Mouse (Mus musculus) lung, embryonic 15.5 days (tissue): ENCODE data around the gene Dgcr2. TPM values are rescaled to one million over a fixed set of nuclear protein-coding genes. Genes with fewer than 3 reads are reported as not detected.

Experiments
- ATAC-seq: fragments of 200-750 bp; cut with Nextera tagmentation; 2 replicates; pipeline ENCODE4 v1.8.0; 2017; ENCODE audit warnings: moderate number of reproducible peaks, borderline replicate concordance; ENCODE audit not compliant: low FRiP score, low TSS enrichment; ENCODE audit errors: extremely low read depth
- H3K27ac ChIP-seq: fragments of 300-500 bp; sonication (generic); 2 replicates; pipeline ENCODE4 v1.5.1; 2015; ENCODE audit warnings: moderate library complexity, mild to moderate bottlenecking, inconsistent platforms
- H3K27me3 ChIP-seq: fragments of 300-500 bp; sonication (generic); 2 replicates; pipeline ENCODE4 v1.6.1; 2015; ENCODE audit warnings: inconsistent platforms
- H3K36me3 ChIP-seq: fragments of 300-500 bp; sonication (generic); 2 replicates; pipeline ENCODE4 v1.6.1; 2015; ENCODE audit warnings: inconsistent platforms
- H3K4me1 ChIP-seq: fragments of 300-500 bp; sonication (generic); 2 replicates; pipeline ENCODE4 v1.6.1; 2015; ENCODE audit warnings: inconsistent platforms
- H3K4me2 ChIP-seq: fragments of 300-500 bp; sonication (generic); 2 replicates; pipeline ENCODE4 v1.6.1; 2015; ENCODE audit warnings: inconsistent platforms, mild to moderate bottlenecking, moderate library complexity
- H3K4me3 ChIP-seq: fragments of 300-500 bp; sonication (generic); 2 replicates; pipeline ENCODE4 v1.5.1; 2015; ENCODE audit warnings: mild to moderate bottlenecking, inconsistent platforms
- H3K9ac ChIP-seq: fragments of 300-500 bp; sonication (generic); 2 replicates; pipeline ENCODE4 v1.6.1; 2015; ENCODE audit warnings: inconsistent platforms
- H3K9me3 ChIP-seq: fragments of 300-500 bp; sonication (generic); 2 replicates; pipeline ENCODE4 v1.6.1; 2016; ENCODE audit warnings: inconsistent platforms
- WGBS: fragments of 180-500 bp; shearing (Covaris S2); methylation state at CpG from one replicate; pipeline ENCODE4 v1.1.7; 2015; 5-methylcytosine and 5-hydroxymethylcytosine counted together
- polyA plus RNA-seq: library from polyadenylated mRNA; unstranded; fragments of >200 nt; fragmentation: Nextera tagmentation; extraction: Ambion mirVana; gene quantifications from 2 replicates; pipeline ENCODE4 v1.2.1, GENCODE M21; 2015

Gene Dgcr2
- polyA plus RNA-seq, 1 experiment from 2014 or later, result 93.9 TPM

DNA sequence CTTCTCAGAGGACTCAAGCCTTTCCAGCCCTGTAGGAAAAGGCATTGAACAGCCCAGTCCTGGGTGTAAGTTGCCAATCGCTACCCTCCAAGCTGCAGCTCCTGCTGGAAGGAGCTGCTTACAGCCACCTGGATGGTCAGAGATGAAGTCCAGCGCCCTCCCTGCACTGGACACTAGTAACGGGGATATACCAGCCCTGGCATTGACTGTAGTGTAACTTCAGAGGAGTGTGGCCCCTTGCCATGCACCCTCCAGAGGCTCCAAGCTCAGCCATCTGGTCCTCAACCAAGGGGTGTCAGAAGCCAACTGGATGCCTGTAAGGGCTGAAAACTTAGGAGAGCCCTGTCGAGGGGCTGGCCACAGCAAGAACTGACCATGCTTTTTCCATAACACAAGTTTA, 58.4 kb downstream of the Dgcr2 start:
- H3K9ac ChIP-seq, result no peak overlapping the region
- no peaks in the 10 kb centered on the region for H3K4me1 ChIP-seq
- H3K36me3 ChIP-seq, result peaks cover 40% of the 10 kb centered on the region
- H3K27me3 ChIP-seq, result peaks cover 27% of the 10 kb centered on the region
- H3K4me2 ChIP-seq, result no peak overlapping the region
- H3K9me3 ChIP-seq, result no peaks in the 10 kb centered on the region
- no peak overlapping the region for H3K4me3 ChIP-seq
- ATAC-seq, result no peak
- H3K27ac ChIP-seq, result no peak overlapping the region
- whole genome bisulfite sequencing, result 71% methylated on average over 4 of the region's 4 CpGs

DNA sequence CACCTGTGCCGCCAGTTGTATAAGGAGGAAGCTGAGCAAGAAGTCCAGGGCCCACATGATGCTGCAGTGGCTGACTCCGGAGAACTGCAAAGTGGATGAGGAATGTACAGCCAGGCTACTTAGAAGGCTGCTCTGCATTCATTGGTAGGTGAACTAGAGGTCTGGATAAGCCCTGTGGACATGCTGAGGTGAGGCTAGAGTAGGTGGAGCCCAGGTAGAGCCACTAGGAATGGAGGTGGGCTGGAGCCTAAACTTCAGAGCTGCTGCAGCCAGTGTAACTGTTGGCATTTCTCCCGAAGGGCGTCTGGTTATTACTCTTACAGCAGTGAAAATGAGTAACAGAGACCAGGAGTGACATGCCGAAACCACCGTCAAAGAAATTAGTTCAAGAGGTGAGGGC, 60.3 kb downstream of the Dgcr2 start, which contains the start of gene Car15:
TSS of gene Car15 (minus strand) at position 314 of the 400 bp plus-strand sequence.
- WGBS, result 79% methylated on average over 6 of the region's 6 CpGs
- ATAC-seq, result no peak
- Histone ChIP-seq H3K4me1 (peaks cover 10% of the 10 kb centered on the region; the same call in 1 of the 2 replicates), H3K9me3 (no peaks in the 10 kb centered on the region), H3K9ac (no peak within 1 kb of the TSS), H3K27ac (no peak within 1 kb of the TSS), H3K4me3 (no peak within 1 kb of the TSS), H3K36me3 (peaks cover 22% of the 10 kb centered on the region), H3K4me2 (no peak within 1 kb of the TSS), H3K27me3 (peaks cover 46% of the 10 kb centered on the region)

DNA sequence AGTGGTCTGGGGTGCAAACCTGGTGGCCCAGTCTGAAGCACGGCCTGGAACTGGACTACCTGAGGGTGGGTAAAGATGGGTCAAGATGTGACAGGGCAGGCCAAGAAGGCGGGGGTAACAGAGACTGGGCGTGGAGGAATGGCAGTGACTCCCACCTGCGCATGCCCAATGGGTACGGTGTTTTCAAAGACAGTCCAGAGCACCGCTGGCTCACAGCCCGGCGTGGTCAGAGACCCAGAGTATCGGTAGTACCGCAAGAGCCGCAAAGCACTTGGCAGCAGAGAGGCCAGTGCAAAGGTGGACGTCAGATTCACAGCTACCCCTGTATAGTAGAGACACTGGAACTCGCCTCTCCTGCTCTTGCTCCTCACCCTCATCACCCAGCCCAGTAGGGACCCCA, 62.9 kb downstream of the Dgcr2 start:
- Histone ChIP-seq H3K9ac (no peak overlapping the region), H3K27me3 (peaks cover 72% of the 10 kb centered on the region), H3K4me1 (peaks cover 14% of the 10 kb centered on the region; the same call in 1 of the 2 replicates), H3K4me2 (no peak overlapping the region), H3K4me3 (no peak overlapping the region), H3K27ac (no peak overlapping the region), H3K9me3 (no peaks in the 10 kb centered on the region), H3K36me3 (no peaks in the 10 kb centered on the region)
- no peak for ATAC-seq
- 48% methylated on average over 13 of the region's 13 CpGs for WGBS

DNA sequence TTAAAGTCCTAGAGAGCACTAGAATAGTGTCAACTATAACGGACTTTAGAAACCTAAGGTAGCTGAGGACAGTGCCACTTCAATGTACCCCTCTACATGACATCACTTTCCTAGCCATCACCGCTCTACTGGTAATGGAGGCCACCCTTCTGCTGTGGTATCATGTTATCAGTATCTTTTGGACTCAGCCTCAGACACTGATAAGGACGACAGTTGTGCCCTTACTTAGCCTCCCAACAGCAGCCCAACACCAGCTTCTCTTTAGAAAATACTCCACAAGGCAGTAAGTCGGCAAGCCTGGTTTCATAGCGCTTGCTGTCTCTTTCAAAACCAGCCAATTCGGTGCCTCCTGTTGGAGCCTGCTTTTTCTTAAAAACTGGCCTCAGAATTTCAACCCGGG, 63.8 kb downstream of the Dgcr2 start:
- Histone ChIP-seq H3K27me3 (peaks cover 77% of the 10 kb centered on the region), H3K9ac (no peak overlapping the region), H3K4me3 (peak overlapping the region; percentile 56), H3K36me3 (no peaks in the 10 kb centered on the region), H3K4me2 (peak overlapping the region; percentile 97), H3K27ac (no peak overlapping the region), H3K9me3 (no peaks in the 10 kb centered on the region), H3K4me1 (peaks cover 14% of the 10 kb centered on the region; the same call in 1 of the 2 replicates)
- no peak for ATAC-seq
- WGBS, result 43% methylated on average over 7 of the region's 7 CpGs

DNA sequence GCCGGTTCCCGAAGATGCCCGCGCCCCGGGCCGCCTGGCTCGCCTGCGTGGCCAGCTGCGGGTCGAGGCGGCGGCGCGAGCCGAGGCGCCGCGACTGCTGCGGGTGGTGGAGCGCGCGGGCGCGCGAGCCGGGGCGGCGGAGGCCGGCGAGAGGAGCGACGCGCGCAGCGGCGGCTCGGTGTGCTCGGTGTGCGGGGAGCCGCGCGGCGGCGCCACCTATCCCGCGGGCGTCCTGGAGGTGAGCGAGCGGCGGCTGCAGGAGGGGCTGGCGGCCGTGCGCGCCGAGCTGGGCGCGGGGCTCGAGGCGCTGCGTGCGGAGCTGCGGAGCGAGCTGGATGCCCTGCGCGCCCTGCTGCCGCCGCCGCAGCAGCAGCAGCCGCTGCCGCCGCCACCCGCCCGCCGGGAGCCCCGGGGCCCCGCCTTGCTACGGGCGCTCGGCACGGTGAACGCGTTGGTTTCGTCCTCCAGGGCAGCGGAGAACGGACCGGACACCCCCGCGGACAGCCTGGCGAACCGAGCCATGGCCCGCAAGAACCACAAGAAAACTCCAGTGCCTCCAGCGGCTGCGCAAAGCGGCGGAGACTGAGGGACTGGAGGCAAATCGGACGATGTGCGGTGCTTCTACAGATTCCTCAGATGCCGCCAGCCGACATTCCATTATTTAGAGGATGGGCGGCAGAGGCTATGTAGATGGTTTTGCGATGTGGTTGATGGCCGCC, 64.5 kb downstream of the Dgcr2 start:
- H3K4me3 ChIP-seq, result peak overlapping the region; percentile 56
- under 1% methylated on average over 70 of the region's 103 CpGs for WGBS
- peak overlapping the region; percentile 97 for H3K4me2 ChIP-seq
- no peaks in the 10 kb centered on the region for H3K9me3 ChIP-seq
- no peak for ATAC-seq
- peaks cover 84% of the 10 kb centered on the region for H3K27me3 ChIP-seq
- peak overlapping the region; percentile 25 for H3K9ac ChIP-seq
- no peaks in the 10 kb centered on the region for H3K36me3 ChIP-seq
- H3K27ac ChIP-seq, result no peak overlapping the region
- peaks cover 14% of the 10 kb centered on the region; the same call in 1 of the 2 replicates for H3K4me1 ChIP-seq

DNA sequence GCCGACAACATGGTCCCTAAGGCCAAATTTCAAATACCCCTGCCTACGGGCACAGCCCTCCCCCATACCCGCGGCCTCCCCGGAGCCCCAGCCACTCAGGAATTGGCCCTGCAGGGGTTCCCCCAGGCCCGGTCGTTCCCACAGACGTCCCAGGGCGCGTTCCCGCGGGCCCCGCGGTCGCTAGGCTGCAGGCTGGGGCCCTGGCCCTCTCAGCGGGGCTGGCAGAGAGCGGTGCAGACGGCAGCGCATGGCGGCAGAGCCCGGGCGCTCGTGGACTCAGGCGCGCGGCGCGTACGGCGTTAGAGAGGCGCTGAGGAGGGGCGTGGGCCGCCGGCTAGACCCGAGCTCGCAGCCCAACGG, 65.1 kb downstream of the Dgcr2 start:
- Histone ChIP-seq H3K4me2 (peak overlapping the region; percentile 97), H3K27me3 (peaks cover 87% of the 10 kb centered on the region), H3K9me3 (no peaks in the 10 kb centered on the region), H3K4me1 (peaks cover 14% of the 10 kb centered on the region; the same call in 1 of the 2 replicates), H3K9ac (peak overlapping the region; percentile 25), H3K36me3 (no peaks in the 10 kb centered on the region), H3K4me3 (peak overlapping the region; percentile 56), H3K27ac (no peak overlapping the region)
- 0% methylated on average over 37 of the region's 37 CpGs for WGBS
- peak; percentile 45; the same call in 1 of the 2 replicates for ATAC-seq

DNA sequence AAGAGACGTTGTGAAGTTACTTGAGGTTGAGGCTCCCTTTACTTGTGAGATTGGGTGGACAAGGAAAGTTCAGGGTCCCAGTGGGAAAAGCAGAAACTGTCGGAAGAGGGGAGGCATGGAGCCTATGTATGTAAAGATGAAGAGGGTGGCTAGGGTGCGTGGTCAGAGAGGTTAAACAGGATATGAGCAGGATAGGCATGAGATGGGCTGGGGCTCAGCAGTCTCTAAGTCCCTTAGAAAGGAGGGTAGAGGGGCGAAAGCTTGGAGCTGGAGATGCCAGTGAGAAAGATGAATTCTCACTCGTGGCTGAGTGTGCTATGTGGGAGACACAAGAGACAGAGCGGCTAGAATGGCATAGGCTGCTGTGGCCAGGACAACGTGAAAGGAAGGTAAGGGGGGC, 65.5 kb downstream of the Dgcr2 start, which contains the start of gene B830017H08Rik:
TSS of gene B830017H08Rik (plus strand) at position 301 of the 400 bp plus-strand sequence.
- Histone ChIP-seq H3K9me3 (no peaks in the 10 kb centered on the region), H3K4me3 (peak within 1 kb of the TSS; percentile 56), H3K4me1 (peaks cover 14% of the 10 kb centered on the region; the same call in 1 of the 2 replicates), H3K4me2 (peak within 1 kb of the TSS; percentile 97), H3K27ac (no peak within 1 kb of the TSS), H3K27me3 (peaks cover 87% of the 10 kb centered on the region), H3K36me3 (no peaks in the 10 kb centered on the region), H3K9ac (peak within 1 kb of the TSS; percentile 25)
- no peak for ATAC-seq
- 30% methylated on average over 7 of the region's 7 CpGs for WGBS

DNA sequence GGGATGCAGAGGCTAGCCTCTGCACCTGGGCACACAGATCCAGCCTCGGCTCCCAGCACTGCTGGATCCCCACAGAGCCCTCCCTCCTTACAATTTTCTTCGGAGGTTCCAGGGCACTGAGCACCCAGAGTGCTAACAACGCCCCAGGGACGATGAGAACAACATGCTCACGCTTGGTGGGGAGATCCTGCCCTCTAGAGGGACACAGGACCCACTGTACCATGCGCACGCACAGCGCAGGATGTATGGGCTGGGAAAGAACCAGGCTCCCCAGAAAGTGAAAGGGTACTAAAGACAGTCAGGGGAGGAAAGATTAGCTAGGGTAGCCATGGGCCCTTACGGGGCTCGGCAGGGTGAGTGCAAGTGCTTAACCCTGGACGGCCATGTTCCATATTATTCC, 66.6 kb downstream of the Dgcr2 start:
- ATAC-seq, result no peak
- H3K9ac ChIP-seq, result no peak overlapping the region
- H3K36me3 ChIP-seq, result no peaks in the 10 kb centered on the region
- H3K4me1 ChIP-seq, result peaks cover 14% of the 10 kb centered on the region; the same call in 1 of the 2 replicates
- H3K9me3 ChIP-seq, result no peaks in the 10 kb centered on the region
- H3K4me3 ChIP-seq, result no peak overlapping the region
- no peak overlapping the region for H3K4me2 ChIP-seq
- H3K27me3 ChIP-seq, result peaks cover 78% of the 10 kb centered on the region
- H3K27ac ChIP-seq, result no peak overlapping the region
- WGBS, result 16% methylated on average over 11 of the region's 11 CpGs

DNA sequence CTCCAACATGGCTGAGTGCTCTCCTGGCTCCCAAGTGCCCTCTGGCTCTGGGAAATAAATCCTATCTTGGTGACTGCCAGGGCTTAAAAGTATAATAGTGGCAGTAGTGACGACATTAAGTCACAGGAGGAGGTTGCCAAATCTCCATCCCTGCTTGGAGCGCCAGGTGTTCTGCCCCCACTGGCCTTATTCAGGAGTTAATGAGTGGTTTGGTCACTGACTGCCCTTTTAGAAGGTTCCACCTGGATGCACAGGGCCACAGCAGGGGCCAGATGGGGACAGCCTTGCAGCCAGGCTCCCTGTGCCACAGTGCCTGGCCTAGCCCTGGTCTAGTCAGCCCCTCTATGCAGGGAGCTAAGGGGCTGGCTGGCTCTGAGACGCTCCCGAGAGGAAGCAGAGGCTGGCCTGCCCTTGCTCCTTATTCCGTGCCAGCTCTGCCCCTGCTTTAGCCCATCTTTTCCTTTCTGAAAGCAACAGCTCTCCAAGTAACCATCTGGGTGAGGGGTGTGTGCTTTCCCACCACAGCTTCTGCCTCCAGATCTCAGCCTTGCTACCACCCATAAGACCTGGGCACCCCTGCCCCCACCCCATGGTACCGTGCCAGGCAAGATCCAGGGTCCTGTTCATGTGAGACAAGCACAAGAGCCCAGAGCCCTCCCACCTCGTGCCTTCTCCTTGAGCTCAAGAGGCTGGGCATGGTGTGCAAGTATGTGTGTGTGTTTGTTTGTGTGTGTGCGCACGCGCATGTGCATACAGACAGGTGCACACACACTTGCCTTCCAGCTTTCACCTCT, 67.8 kb downstream of the Dgcr2 start:
- Histone ChIP-seq H3K9ac (no peak overlapping the region), H3K4me3 (no peak overlapping the region), H3K27ac (no peak overlapping the region), H3K27me3 (peaks cover 66% of the 10 kb centered on the region), H3K4me2 (no peak overlapping the region), H3K4me1 (peaks cover 14% of the 10 kb centered on the region; the same call in 1 of the 2 replicates), H3K9me3 (no peaks in the 10 kb centered on the region), H3K36me3 (no peaks in the 10 kb centered on the region)
- 67% methylated on average over 10 of the region's 10 CpGs for WGBS
- ATAC-seq, result no peak

DNA sequence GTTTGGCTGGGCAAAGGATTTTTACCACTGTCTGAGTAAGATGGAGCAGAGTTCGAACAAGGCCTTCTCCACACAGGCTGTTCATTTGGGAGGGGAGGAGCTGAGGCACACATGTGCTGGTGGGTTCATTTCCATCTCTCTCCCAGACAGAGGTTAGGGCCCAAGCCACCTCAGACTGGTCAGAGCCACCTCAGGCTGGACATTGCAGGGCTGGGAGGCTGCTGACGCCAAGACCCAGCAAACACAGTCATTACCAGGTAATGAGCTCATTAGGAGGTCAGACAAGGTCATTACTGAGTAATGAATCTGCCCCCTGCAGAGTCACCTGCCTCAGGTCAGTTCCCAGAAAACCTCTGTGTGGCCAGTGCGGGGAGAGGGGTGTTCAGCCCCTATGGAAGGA, 69.5 kb downstream of the Dgcr2 start:
- Histone ChIP-seq H3K9ac (no peak overlapping the region), H3K4me1 (peaks cover 8% of the 10 kb centered on the region; the same call in 1 of the 2 replicates), H3K4me2 (no peak overlapping the region), H3K9me3 (no peaks in the 10 kb centered on the region), H3K27me3 (peaks cover 49% of the 10 kb centered on the region), H3K27ac (no peak overlapping the region), H3K4me3 (no peak overlapping the region), H3K36me3 (no peaks in the 10 kb centered on the region)
- ATAC-seq, result no peak
- WGBS, result 68% methylated on average over 3 of the region's 3 CpGs

DNA sequence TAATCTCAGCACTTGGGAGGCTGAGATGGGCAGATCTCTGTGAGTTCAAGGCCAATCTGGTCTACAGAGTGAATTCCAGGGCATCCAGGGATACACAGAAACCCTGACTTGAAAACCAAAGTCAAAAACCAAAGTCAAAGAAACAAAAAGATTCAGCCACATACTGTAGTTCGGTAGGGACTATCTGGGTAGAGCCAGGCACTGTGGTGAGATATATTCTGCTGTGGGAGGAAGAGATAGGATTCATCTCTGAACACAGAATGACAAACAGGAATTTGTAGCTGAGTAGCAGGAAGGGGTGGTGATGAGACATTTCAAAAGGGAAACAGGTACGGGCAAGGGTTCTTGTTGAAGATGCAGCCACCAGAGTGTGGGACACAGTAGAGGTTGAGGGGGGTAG, 70.1 kb downstream of the Dgcr2 start:
- peaks cover 42% of the 10 kb centered on the region for H3K27me3 ChIP-seq
- H3K36me3 ChIP-seq, result no peaks in the 10 kb centered on the region
- H3K9ac ChIP-seq, result no peak overlapping the region
- no peak overlapping the region for H3K27ac ChIP-seq
- 83% methylated on average over 2 of the region's 2 CpGs for WGBS
- H3K9me3 ChIP-seq, result no peaks in the 10 kb centered on the region
- H3K4me1 ChIP-seq, result peaks cover 5% of the 10 kb centered on the region; the same call in 1 of the 2 replicates
- no peak overlapping the region for H3K4me2 ChIP-seq
- no peak overlapping the region for H3K4me3 ChIP-seq
- ATAC-seq, result no peak

DNA sequence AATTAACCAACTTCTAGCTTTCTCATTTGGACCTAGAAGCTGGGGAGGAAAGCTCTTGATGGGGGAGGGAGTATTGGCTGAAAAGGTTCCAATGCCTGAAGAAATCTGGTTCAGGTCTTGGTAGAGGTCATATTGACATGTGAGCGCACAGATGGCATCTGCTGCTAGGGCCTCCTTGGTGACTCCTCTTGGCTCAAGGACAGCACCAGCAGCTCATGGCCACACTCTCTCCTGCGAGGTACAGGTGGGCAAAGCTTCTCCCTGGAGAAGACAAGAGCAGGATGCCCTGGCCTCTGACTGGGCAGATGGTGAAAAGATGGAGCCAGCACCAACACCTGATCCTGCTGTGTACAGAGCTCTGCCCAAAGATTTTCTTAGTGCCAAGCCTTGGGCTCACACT, 71.9 kb downstream of the Dgcr2 start:
- H3K4me1 ChIP-seq, result no peaks in the 10 kb centered on the region
- H3K27me3 ChIP-seq, result peaks cover 31% of the 10 kb centered on the region
- WGBS, result 67% methylated on average over 2 of the region's 2 CpGs

More for the DNA sequence above, 71.9 kb downstream of the Dgcr2 start:
- Histone ChIP-seq H3K9ac (no peak overlapping the region), H3K9me3 (no peaks in the 10 kb centered on the region), H3K4me3 (no peak overlapping the region), H3K36me3 (no peaks in the 10 kb centered on the region), H3K4me2 (no peak overlapping the region), H3K27ac (no peak overlapping the region)
- ATAC-seq, result no peak
